Mouse (Mus musculus) cortical plate, adult 2 months (tissue): ENCODE results near the gene Fggy.

ENCODE experiments used
- CTCF ChIP-seq: fragments of 200-500 bp; IDR thresholded peaks from 2 replicates; pipeline ENCODE4 v1.5.1; 2011; ENCODE audit warnings: mild to moderate bottlenecking, control low read depth, low read length; ENCODE audit not compliant: insufficient read depth; ENCODE audit errors: extremely low read depth
- POLR2A ChIP-seq: fragments of 200-500 bp; IDR thresholded peaks from 2 replicates; pipeline ENCODE4 v1.6.1; 2011; ENCODE audit warnings: mild to moderate bottlenecking, low read length, control low read depth; ENCODE audit not compliant: insufficient read depth; ENCODE audit errors: extremely low read depth

DNA sequence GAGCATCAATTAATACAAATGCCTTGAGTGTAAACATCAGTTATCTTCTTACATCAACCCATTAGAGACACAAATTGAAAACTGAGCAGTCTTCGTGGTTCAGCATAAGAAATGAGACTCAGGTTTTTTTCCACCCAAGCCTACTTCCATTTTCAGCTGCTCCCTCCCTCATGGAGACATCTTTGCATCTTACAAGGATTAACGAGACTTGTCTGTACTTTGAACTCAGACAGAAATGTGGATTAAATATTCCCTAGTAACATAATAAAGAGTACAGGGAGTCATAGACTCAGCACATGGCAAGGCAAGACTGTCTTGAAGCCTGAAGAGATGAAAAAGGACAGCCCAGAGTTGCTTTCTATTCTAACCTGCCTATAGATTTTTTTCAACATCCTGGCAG lies 230.3 kb downstream of the Fggy start:
- TF ChIP-seq CTCF: no peak
- no peak for TF ChIP-seq POLR2A
